In the genomic region with DNA sequence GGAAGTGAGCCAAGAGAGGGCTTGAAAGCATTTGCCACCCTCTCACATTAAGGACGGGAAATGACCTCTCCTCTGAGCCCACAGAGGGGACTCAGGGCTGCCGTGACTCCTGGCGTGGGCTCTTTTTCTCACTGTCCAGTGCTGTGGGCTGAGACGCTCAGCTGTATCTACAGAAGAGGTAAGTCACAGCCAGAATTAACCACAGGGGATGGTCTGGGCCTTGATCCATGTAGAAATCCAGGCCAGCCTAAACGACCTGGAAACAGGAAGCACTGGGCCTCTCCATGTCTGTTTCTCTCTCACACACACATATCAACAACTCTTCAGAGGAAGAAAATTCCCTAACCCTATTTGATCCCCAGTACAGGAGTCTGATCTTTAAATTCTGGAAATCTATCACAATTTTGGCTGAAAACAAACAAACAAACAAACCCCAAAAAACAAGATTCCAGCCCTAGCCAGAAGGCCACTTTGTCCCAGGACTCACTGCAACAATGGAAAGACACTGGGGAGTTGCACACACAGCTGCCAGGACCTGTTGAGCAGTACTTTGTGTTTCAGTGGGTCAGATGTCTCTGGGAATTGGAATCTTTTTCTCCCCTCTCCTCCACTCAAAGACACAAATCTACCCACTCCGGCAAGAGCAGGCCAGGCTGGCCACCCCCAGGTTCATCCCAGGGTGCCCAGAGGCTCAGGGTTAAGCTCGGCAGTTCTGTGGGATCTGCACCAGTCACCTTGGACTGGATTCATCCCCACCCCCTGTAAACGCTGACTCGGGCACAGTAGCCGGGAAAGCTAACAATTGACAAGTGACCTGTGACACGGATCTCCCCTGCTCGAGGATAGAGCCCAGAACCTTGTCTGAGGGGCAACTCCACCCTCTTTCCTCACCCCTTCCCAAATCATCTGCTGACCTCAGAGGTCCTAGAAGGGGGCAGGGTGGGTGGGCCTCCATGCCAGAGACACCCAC, we compare ENCODE assay signal across 13 mouse cellular contexts.
A peak's percentile ranks its signal among the peaks of the same experiment; 100 is the strongest.
DNase-seq lines count a peak whose midpoint lies in the region; ATAC-seq and TF ChIP-seq lines count a peak whose summit lies in the region.
"Had no signal": no experiment of that assay in that cellular context is flagged by ENCODE, and none has a peak within 500 bp of the region (broad histone marks: within the 10 kb centered on the region; RNA-seq: fewer than 3 reads in every experiment).

No protein-coding gene starts in this region.

- H3K4me1 ChIP-seq in lung, embryonic 15.5 days = peaks cover 31% of the 10 kb centered on the region
- H3K4me1 ChIP-seq in lung, adult 2 months (ENCODE audit: control insufficient read depth, insufficient read depth, low read length) = 0 out of 2 replicates have a peak, but pooled peaks cover 2% of the 10 kb centered on the region

- TF ChIP-seq CTCF in lung, adult 2 months (IDR thresholded peaks at IDR 0.05; ENCODE audit: insufficient read depth, low read length) = no peak
- no peak for TF ChIP-seq CTCF in gastrocnemius, adult 2 months (IDR thresholded peaks at IDR 0.05)

- H3K27ac ChIP-seq in lung, embryonic 15.5 days = peak overlapping the region; percentile 30
- H3K27ac ChIP-seq in gastrocnemius, adult 2 months = peak overlapping the region; percentile 72

- 41% methylated on average over 12 of the region's 12 CpGs for WGBS in lung, embryonic 15.5 days
- 53% methylated on average over 12 of the region's 12 CpGs for WGBS in lung, adult 2 months

- DNase-seq in heart, adult 11 months = peak; percentile 94
- no peak for DNase-seq in heart, postnatal 4 days
- DNase-seq in lung, adult 2 months = no peak
- peak; percentile 63 for DNase-seq in gastrocnemius, adult 2 months
- peak; percentile 56 to 57 for DNase-seq in heart, postnatal 10 days
- DNase-seq in thymus, postnatal 4 days = no peak
- DNase-seq in spleen, postnatal 4 days (ENCODE audit: low spot score in 2 of 2) = no peak
- DNase-seq: cerebellum, postnatal 36 days; liver; retina, postnatal 1 day had no signal

- no peak overlapping the region for H3K9ac ChIP-seq in lung, embryonic 15.5 days

- no peaks in the 10 kb centered on the region for H3K27me3 ChIP-seq in lung, embryonic 15.5 days

- TF ChIP-seq POLR2A in lung, adult 2 months (IDR thresholded peaks at IDR 0.05; ENCODE audit: borderline replicate concordance, extremely low read depth, low read depth, low read length) = no peak

- intact Hi-C loops in gastrocnemius, adult 2 months (cut with DNase I) = no loop called here
- intact Hi-C loops in heart, postnatal 10 days (cut with DNase I) = no loop called here

- no peaks in the 10 kb centered on the region for H3K9me3 ChIP-seq in lung, embryonic 15.5 days

- no peak overlapping the region for H3K4me2 ChIP-seq in lung, embryonic 15.5 days

- ATAC-seq in lung, embryonic 15.5 days (ENCODE audit: borderline replicate concordance, extremely low read depth, low FRiP score, low TSS enrichment) = no peak

- no peaks in the 10 kb centered on the region for H3K36me3 ChIP-seq in lung, embryonic 15.5 days

- no peak overlapping the region for H3K4me3 ChIP-seq in lung, embryonic 15.5 days
- no peak overlapping the region for H3K4me3 ChIP-seq in lung, adult 2 months (replicated peaks; ENCODE audit: extremely low read depth, low read depth, low read length)
- no peak overlapping the region for H3K4me3 ChIP-seq in gastrocnemius, adult 2 months
- H3K4me3 ChIP-seq: erythroblast, embryonic 14.5 days; myocyte had no signal

Comparison
In these comparisons a context has a peak if more than half of its experiments do, and no peak if none do; other contexts are left out.
1. DNase-seq: peak in heart, adult 11 months (single experiment), gastrocnemius, adult 2 months (single experiment) and heart, postnatal 10 days (2 of 2); none in heart, postnatal 4 days (single experiment), lung, adult 2 months (single experiment), thymus, postnatal 4 days (single experiment) and spleen, postnatal 4 days (0 of 2).